Mouse (Mus musculus) E14TG2a.4 (cell line): ENCODE data around the gene Olfr1388.

Experiments
- CTCF ChIP-seq: conservative IDR thresholded peaks from 2 replicates; pipeline ENCODE4 v1.5.1; 2014; ENCODE audit warnings: low read length
- NANOG ChIP-seq: IDR thresholded peaks from 2 replicates; pipeline ENCODE4 v1.6.1; 2014; ENCODE audit warnings: borderline replicate concordance, low read length, mixed read lengths
- POU5F1 ChIP-seq: IDR thresholded peaks from 2 replicates; pipeline ENCODE4 v1.6.1; 2014; ENCODE audit warnings: low read length, borderline replicate concordance

DNA sequence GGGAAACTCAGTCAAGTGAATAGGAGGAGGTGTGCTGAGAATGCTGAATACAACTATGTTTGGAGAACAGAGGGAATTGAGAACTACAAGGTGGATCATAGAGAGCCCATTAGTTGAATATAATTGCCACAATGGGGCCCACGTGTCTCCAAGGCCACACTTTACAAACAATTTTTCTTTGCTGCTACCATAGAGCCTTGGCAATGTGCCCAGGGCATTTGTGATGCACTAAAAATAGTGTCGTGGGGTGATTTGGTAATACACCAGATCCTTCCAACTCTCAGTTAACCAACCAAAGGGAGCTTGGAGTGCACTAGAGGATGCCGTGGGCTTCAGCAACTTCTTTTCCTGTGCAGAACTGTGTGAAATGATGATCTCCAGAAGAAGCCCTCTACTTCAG lies at the start of gene Olfr1388:
- TF ChIP-seq CTCF (no peak), NANOG (no peak), POU5F1 (no peak)
